ENCODE assay signal across 16 mouse cellular contexts in genomic region chr15:31393402-31393801, GRCm38 (mm10). TPM values are rescaled to one million over a fixed set of nuclear protein-coding genes. Genes with fewer than 3 reads are reported as not detected.
A peak's percentile ranks its signal among the peaks of the same experiment; 100 is the strongest.
DNase-seq lines count a peak whose midpoint lies in the region; ATAC-seq and TF ChIP-seq lines count a peak whose summit lies in the region.
"Had no signal": no experiment of that assay in that cellular context is flagged by ENCODE, and none has a peak within 500 bp of the region (broad histone marks: within the 10 kb centered on the region; RNA-seq: fewer than 3 reads in every experiment).

No protein-coding gene starts in this region.

- H3K4me3 ChIP-seq in layer of hippocampus, adult 2 months, result no peak overlapping the region
- no peak overlapping the region for H3K4me3 ChIP-seq in olfactory bulb, adult 2 months (ENCODE audit: insufficient read depth, low read depth, low read length)
- no peak overlapping the region for H3K4me3 ChIP-seq in liver, postnatal 0 days (ENCODE audit: low read depth, low read length)
- no peak overlapping the region for H3K4me3 ChIP-seq in embryonic facial prominence, embryonic 10.5 days
- H3K4me3 ChIP-seq: liver, embryonic 12.5 days had no signal

- no peak for TF ChIP-seq POLR2A in olfactory bulb, adult 2 months (IDR thresholded peaks at IDR 0.05; ENCODE audit: insufficient read depth, low read depth, low read length)

- H3K27ac ChIP-seq in layer of hippocampus, adult 2 months, result peak overlapping the region; percentile 81
- peak overlapping the region; percentile 92 for H3K27ac ChIP-seq in olfactory bulb, adult 2 months (ENCODE audit: insufficient read depth, low read depth, low read length)
- H3K27ac ChIP-seq in liver, postnatal 0 days (ENCODE audit: low read depth), result no peak overlapping the region
- H3K27ac ChIP-seq in embryonic facial prominence, embryonic 10.5 days (replicated peaks), result no peak overlapping the region
- H3K27ac ChIP-seq: liver, embryonic 12.5 days had no signal

- WGBS in olfactory bulb, adult 2 months, result 48% methylated on average over 6 of the region's 6 CpGs
- WGBS in liver, postnatal 0 days (ENCODE audit: insufficient replicate concordance), result 78% methylated on average over 6 of the region's 6 CpGs
- WGBS in embryonic facial prominence, embryonic 10.5 days, result 84% methylated on average over 6 of the region's 6 CpGs

- no peak for TF ChIP-seq CTCF in layer of hippocampus, adult 2 months (conservative IDR thresholded peaks at IDR 0.05)
- TF ChIP-seq CTCF in olfactory bulb, adult 2 months (IDR thresholded peaks at IDR 0.05; ENCODE audit: insufficient read depth, low read depth, low read length), result no peak
- TF ChIP-seq CTCF in liver, postnatal 0 days (IDR thresholded peaks at IDR 0.05; ENCODE audit: low read depth), result no peak

- no peak overlapping the region for H3K4me2 ChIP-seq in liver, postnatal 0 days (ENCODE audit: low read depth, low read length)
- H3K4me2 ChIP-seq: liver, embryonic 12.5 days; lung, embryonic 14.5 days; midbrain, embryonic 11.5 days had no signal

- ATAC-seq in cerebellum, adult (ENCODE audit: insufficient number of reproducible peaks, low FRiP score, low TSS enrichment), result peak; percentile 47; the same call in 1 of the 2 replicates
- no peak for ATAC-seq in liver, postnatal 0 days
- ATAC-seq: liver, embryonic 12.5 days had no signal

- no peak for TF ChIP-seq EP300 in liver, postnatal 0 days (IDR thresholded peaks at IDR 0.05; ENCODE audit: low read depth)

- DNase-seq in cerebellum, postnatal 14 days, result no peak
- peak in 1 of 2 experiments; percentile 67 for DNase-seq in layer of hippocampus, adult 2 months (ENCODE audit: low spot score in 2 of 2)
- DNase-seq in layer of hippocampus, postnatal 25 days (ENCODE audit: extremely low spot score in 1 of 2, low spot score in 1 of 2), result no peak
- peak; percentile 51 for DNase-seq in layer of hippocampus, adult 9-10 months (ENCODE audit: low spot score)
- no peak for DNase-seq in liver, postnatal 0 days
- no peak for DNase-seq in embryonic facial prominence, embryonic 10.5 days (ENCODE audit: low spot score)
- DNase-seq: adrenal gland, adult 2 months; cerebellum, postnatal 25 days; gastrocnemius, postnatal 25 days; kidney, adult 11 months; kidney, postnatal 14 days; lung, embryonic 14.5 days had no signal

- peaks cover 37% of the 10 kb centered on the region for H3K4me1 ChIP-seq in olfactory bulb, adult 2 months (ENCODE audit: control insufficient read depth, insufficient read depth, low read length)
- H3K4me1 ChIP-seq in liver, postnatal 0 days (ENCODE audit: insufficient read depth), result no peaks in the 10 kb centered on the region
- no peaks in the 10 kb centered on the region for H3K4me1 ChIP-seq in embryonic facial prominence, embryonic 10.5 days
- H3K4me1 ChIP-seq: liver, embryonic 12.5 days had no signal

- H3K27me3 ChIP-seq in liver, postnatal 0 days (ENCODE audit: insufficient read depth, low read length), result no peaks in the 10 kb centered on the region
- no peaks in the 10 kb centered on the region for H3K27me3 ChIP-seq in embryonic facial prominence, embryonic 10.5 days (replicated peaks; ENCODE audit: low read depth, poor library complexity, severe bottlenecking)
- H3K27me3 ChIP-seq: liver, embryonic 12.5 days had no signal

- no peaks in the 10 kb centered on the region for H3K36me3 ChIP-seq in liver, postnatal 0 days (replicated peaks; ENCODE audit: insufficient read depth, low read length)
- no peaks in the 10 kb centered on the region for H3K36me3 ChIP-seq in embryonic facial prominence, embryonic 10.5 days (replicated peaks)
- H3K36me3 ChIP-seq: liver, embryonic 12.5 days had no signal

- no peaks in the 10 kb centered on the region for H3K9me3 ChIP-seq in liver, postnatal 0 days (ENCODE audit: low read length)
- no peaks in the 10 kb centered on the region for H3K9me3 ChIP-seq in embryonic facial prominence, embryonic 10.5 days
- H3K9me3 ChIP-seq: liver, embryonic 12.5 days had no signal

- no peak overlapping the region for H3K9ac ChIP-seq in liver, postnatal 0 days (replicated peaks)
- H3K9ac ChIP-seq: liver, embryonic 12.5 days; lung, embryonic 14.5 days had no signal

RNA-seq across cellular contexts. Expression of gene Ankrd33b, which starts 25.9 kb away (rescaled TPM):
- 10 to 100 TPM; 58.7 to 59.4 TPM for total RNA-seq in layer of hippocampus, adult 2 months (2021)
- 10 to 100 TPM; 45.8 to 52.8 TPM for total RNA-seq in layer of hippocampus, postnatal 25 days (2021)
- not detected in 2 replicates for polyA plus RNA-seq in olfactory bulb, adult 2 months (2012; ENCODE audit: insufficient read depth, insufficient read length, low replicate concordance, missing spikeins)
- polyA plus RNA-seq in liver, postnatal 0 days (2015; fragmentation: Nextera tagmentation; extraction: Ambion mirVana), result 1.8 and 1.9 TPM in 2 replicates
- 0.29 and 0.67 TPM in 2 replicates for polyA plus RNA-seq in embryonic facial prominence, embryonic 10.5 days (2016; fragmentation: Nextera tagmentation; extraction: Ambion mirVana)

Comparison
In these comparisons a context has a peak if more than half of its experiments do, and no peak if none do; other contexts are left out.
1. H3K27ac ChIP-seq: peak in layer of hippocampus, adult 2 months (single experiment) and olfactory bulb, adult 2 months (single experiment); none in liver, postnatal 0 days (single experiment) and embryonic facial prominence, embryonic 10.5 days (single experiment).